Comparison of ENCODE assay signal across 9 mouse cellular contexts in genomic region chr14:78590335-78590734, GRCm38 (mm10). TPM values are rescaled to one million over a fixed set of nuclear protein-coding genes. Genes with fewer than 3 reads are reported as not detected.
DNase-seq lines count a peak whose midpoint lies in the region; ATAC-seq and TF ChIP-seq lines count a peak whose summit lies in the region.
"Had no signal": no experiment of that assay in that cellular context is flagged by ENCODE, and none has a peak within 500 bp of the region (broad histone marks: within the 10 kb centered on the region; RNA-seq: fewer than 3 reads in every experiment).

No protein-coding gene starts in this region.

- no peak overlapping the region for H3K9ac ChIP-seq in forebrain, embryonic 13.5 days
- H3K9ac ChIP-seq in midbrain, postnatal 0 days (replicated peaks; ENCODE audit: low read length, poor library complexity, severe bottlenecking) = no peak overlapping the region

- 10% methylated on average over 2 of the region's 2 CpGs for WGBS in forebrain, embryonic 13.5 days
- 5% methylated on average over 2 of the region's 2 CpGs for WGBS in midbrain, postnatal 0 days

- peak; percentile 81 for TF ChIP-seq CTCF in midbrain, postnatal 0 days (IDR thresholded peaks at IDR 0.05)

- peaks cover 15% of the 10 kb centered on the region; the same call in 1 of the 2 replicates for H3K36me3 ChIP-seq in forebrain, embryonic 13.5 days (ENCODE audit: poor library complexity, severe bottlenecking)
- H3K36me3 ChIP-seq in midbrain, postnatal 0 days (ENCODE audit: insufficient read depth, low read length) = peaks cover 26% of the 10 kb centered on the region

- H3K4me3 ChIP-seq in forebrain, embryonic 13.5 days = no peak overlapping the region
- H3K4me3 ChIP-seq in midbrain, postnatal 0 days (ENCODE audit: low read depth, low read length) = no peak overlapping the region
- H3K4me3 ChIP-seq: myocyte had no signal

- no peak overlapping the region for H3K4me2 ChIP-seq in forebrain, embryonic 13.5 days
- no peak overlapping the region for H3K4me2 ChIP-seq in midbrain, postnatal 0 days (ENCODE audit: low read depth, low read length, poor library complexity, severe bottlenecking)

- peak; percentile 74; the same call in 1 of the 2 replicates for ATAC-seq in forebrain, embryonic 13.5 days
- peak; percentile 23; the same call in 1 of the 2 replicates for ATAC-seq in midbrain, postnatal 0 days (ENCODE audit: low FRiP score)
- ATAC-seq in activated CD4-positive, CD25-positive, alpha-beta regulatory T cell, adult 4 months = no peak

- no peak overlapping the region for H3K27ac ChIP-seq in forebrain, embryonic 13.5 days
- no peak overlapping the region for H3K27ac ChIP-seq in midbrain, postnatal 0 days (ENCODE audit: low read depth, low read length)

- DNase-seq in cerebellum, adult 11-12 months = peak; percentile 9
- DNase-seq in cerebellum, adult 11 months = no peak
- DNase-seq in urinary bladder, postnatal 14 days (ENCODE audit: low spot score) = peak; percentile 19
- no peak for DNase-seq in urinary bladder, adult 2 months (ENCODE audit: low spot score)
- DNase-seq in layer of hippocampus, postnatal 36 days = peak; percentile 22 to 47
- peak; percentile 86 for DNase-seq in midbrain, postnatal 0 days (ENCODE audit: low spot score)

- no peaks in the 10 kb centered on the region for H3K9me3 ChIP-seq in forebrain, embryonic 13.5 days (replicated peaks)
- H3K9me3 ChIP-seq in midbrain, postnatal 0 days (ENCODE audit: low read length) = no peaks in the 10 kb centered on the region

- H3K27me3 ChIP-seq in forebrain, embryonic 13.5 days = no peaks in the 10 kb centered on the region
- H3K27me3 ChIP-seq in midbrain, postnatal 0 days (ENCODE audit: insufficient read depth, low read length) = no peaks in the 10 kb centered on the region

- H3K4me1 ChIP-seq in forebrain, embryonic 13.5 days = no peaks in the 10 kb centered on the region
- no peaks in the 10 kb centered on the region for H3K4me1 ChIP-seq in midbrain, postnatal 0 days (ENCODE audit: insufficient read depth, low read length)

RNA-seq across cellular contexts. Expression of gene Akap11, which starts 53.7 kb away (rescaled TPM):
- polyA plus RNA-seq in urinary bladder, adult 2 months (2012; rRNA removed) = 19.9 and 23.6 TPM in 2 replicates
- polyA plus RNA-seq in forebrain, embryonic 13.5 days (2015; fragmentation: Nextera tagmentation; extraction: Ambion mirVana) = 30.2 and 34.9 TPM in 2 replicates
- 100 to 1,000 TPM; 192 to 197 TPM for total RNA-seq in layer of hippocampus, postnatal 36 days (2021)
- total RNA-seq in midbrain, postnatal 0 days (2014; rRNA removed) = 83.0 and 115 TPM in 2 replicates
- polyA plus RNA-seq in midbrain, postnatal 0 days (2015; fragmentation: Nextera tagmentation; extraction: Ambion mirVana) = 27.4 and 33.5 TPM in 2 replicates
- 10 to 100 TPM in 1 of 2 experiments, 1 to 10 TPM in 1; 6.9 to 11.6 TPM for polyA plus RNA-seq in activated CD4-positive, CD25-positive, alpha-beta regulatory T cell, adult 4 months (2017; shearing (Covaris generic))

Comparison
In these comparisons a context has a peak if more than half of its experiments do, and no peak if none do; other contexts are left out.
1. DNase-seq: peak in cerebellum, adult 11-12 months (single experiment), urinary bladder, postnatal 14 days (single experiment), layer of hippocampus, postnatal 36 days (2 of 2) and midbrain, postnatal 0 days (single experiment); none in cerebellum, adult 11 months (single experiment) and urinary bladder, adult 2 months (single experiment).